ENCODE assay signal across 14 mouse cellular contexts in genomic region chr15:51502058-51502741, GRCm38 (mm10).
DNase-seq lines count a peak whose midpoint lies in the region; ATAC-seq lines count a peak whose summit lies in the region.
"Had no signal": no experiment of that assay in that cellular context is flagged by ENCODE, and none has a peak within 500 bp of the region (broad histone marks: within the 10 kb centered on the region; RNA-seq: fewer than 3 reads in every experiment).

No protein-coding gene starts in this region.

- no peaks in the 10 kb centered on the region for H3K36me3 ChIP-seq in lung, embryonic 15.5 days
- H3K36me3 ChIP-seq in midbrain, embryonic 15.5 days (replicated peaks): no peaks in the 10 kb centered on the region

- peak; percentile 90 for ATAC-seq in lung, embryonic 15.5 days (ENCODE audit: borderline replicate concordance, extremely low read depth, low FRiP score, low TSS enrichment)
- peak; percentile 48 for ATAC-seq in midbrain, embryonic 15.5 days (replicated peaks)

- H3K4me1 ChIP-seq in lung, embryonic 15.5 days: peaks cover 7% of the 10 kb centered on the region; the same call in 1 of the 2 replicates
- H3K4me1 ChIP-seq in midbrain, embryonic 15.5 days: 0 out of 2 replicates have a peak, but pooled peaks cover 9% of the 10 kb centered on the region

- H3K9ac ChIP-seq in lung, embryonic 15.5 days: no peak overlapping the region
- no peak overlapping the region for H3K9ac ChIP-seq in midbrain, embryonic 15.5 days

- WGBS in lung, embryonic 15.5 days: 29% methylated on average over 12 of the region's 12 CpGs
- WGBS in midbrain, embryonic 15.5 days: 65% methylated on average over 12 of the region's 12 CpGs

- DNase-seq in embryo, embryonic 9.5 days (ENCODE audit: extremely low spot score): peak; percentile 4
- no peak for DNase-seq in embryo, embryonic 10.5 days (ENCODE audit: low spot score)
- no peak for DNase-seq in lung, postnatal 36 days
- peak; percentile 31 for DNase-seq in fibroblast of lung, adult 2 months (ENCODE audit: low read depth)
- no peak for DNase-seq in layer of hippocampus, postnatal 14 days (ENCODE audit: low spot score in 2 of 2)
- no peak for DNase-seq in layer of hippocampus, adult 18-20 months (ENCODE audit: low spot score in 2 of 2)
- DNase-seq: cerebellum, adult 2 months; kidney, postnatal 4 days; liver; right cerebral cortex, postnatal 25 days; thymus, adult 2 months had no signal

- peak overlapping the region; percentile 79 for H3K27ac ChIP-seq in lung, embryonic 15.5 days
- H3K27ac ChIP-seq in midbrain, embryonic 15.5 days: peak overlapping the region; percentile 66
- H3K27ac ChIP-seq: macrophage had no signal

- H3K4me3 ChIP-seq in lung, embryonic 15.5 days: no peak overlapping the region
- H3K4me3 ChIP-seq in midbrain, embryonic 15.5 days: no peak overlapping the region

- H3K4me2 ChIP-seq in lung, embryonic 15.5 days: peak overlapping the region; percentile 47
- no peak overlapping the region; the same call in 1 of the 2 replicates for H3K4me2 ChIP-seq in midbrain, embryonic 15.5 days

- H3K27me3 ChIP-seq in lung, embryonic 15.5 days: no peaks in the 10 kb centered on the region
- H3K27me3 ChIP-seq in midbrain, embryonic 15.5 days (replicated peaks): no peaks in the 10 kb centered on the region

- H3K9me3 ChIP-seq in lung, embryonic 15.5 days: no peaks in the 10 kb centered on the region
- H3K9me3 ChIP-seq in midbrain, embryonic 15.5 days: no peaks in the 10 kb centered on the region

Comparison
In these comparisons a context has a peak if more than half of its experiments do, and no peak if none do; other contexts are left out.
1. DNase-seq: peak in embryo, embryonic 9.5 days (single experiment) and fibroblast of lung, adult 2 months (single experiment); none in embryo, embryonic 10.5 days (single experiment), lung, postnatal 36 days (single experiment), layer of hippocampus, postnatal 14 days (0 of 2) and layer of hippocampus, adult 18-20 months (0 of 2).